Mouse (Mus musculus) yolk sac, embryonic 10.5 days (tissue): ENCODE results near the gene E130208F15Rik.

Experiments
- DNase-seq: peaks from one replicate; pipeline ENCODE4 v3.0.0-alpha.2; 2017; ENCODE audit warnings: low spot score

The E130208F15Rik gene

GRCm38 (mm10) chr7:30334563-30334962 lies 13.0 kb downstream of the E130208F15Rik start:
- DNase-seq, result no peak

- DNase-seq, result no peak
These were observed 14.1 kb downstream of the E130208F15Rik start for GRCm38 (mm10) chr7:30335688-30336087.

- DNase-seq, result peak; percentile 66
These were observed 14.8 kb downstream of the E130208F15Rik start for GRCm38 (mm10) chr7:30336384-30336783.

DNA sequence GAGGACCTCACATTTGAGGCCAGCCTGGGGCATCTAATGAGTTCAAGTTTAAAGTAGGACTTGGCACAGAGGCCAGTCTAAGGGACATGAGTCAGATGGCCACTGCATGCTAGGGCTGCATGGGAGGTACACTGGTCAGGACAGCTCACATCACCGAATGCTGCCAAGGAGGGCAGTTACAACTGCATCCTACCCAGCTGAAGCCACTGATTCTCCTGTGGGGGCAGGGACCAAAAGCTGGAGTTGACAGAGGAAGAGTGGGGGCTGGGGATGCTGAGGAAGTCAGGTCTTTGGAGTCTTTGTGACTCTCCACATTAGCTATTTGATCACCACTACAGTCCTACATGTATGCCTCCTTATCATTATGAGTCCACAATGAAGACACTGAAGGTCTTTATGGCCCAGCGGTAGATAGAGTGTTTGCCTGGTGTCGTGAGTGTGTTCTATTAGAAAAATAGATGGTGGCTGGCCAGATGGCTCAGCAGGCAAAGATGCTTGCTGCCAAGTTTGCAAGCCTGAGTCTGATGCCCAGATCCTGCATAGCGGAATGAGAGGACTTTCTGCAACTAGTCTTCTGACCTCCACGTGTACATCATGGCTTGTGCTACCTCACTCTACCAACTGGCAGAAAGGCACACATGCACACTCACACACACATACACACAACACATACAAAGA lies 18.0 kb downstream of the E130208F15Rik start:
- DNase-seq, result no peak

DNA sequence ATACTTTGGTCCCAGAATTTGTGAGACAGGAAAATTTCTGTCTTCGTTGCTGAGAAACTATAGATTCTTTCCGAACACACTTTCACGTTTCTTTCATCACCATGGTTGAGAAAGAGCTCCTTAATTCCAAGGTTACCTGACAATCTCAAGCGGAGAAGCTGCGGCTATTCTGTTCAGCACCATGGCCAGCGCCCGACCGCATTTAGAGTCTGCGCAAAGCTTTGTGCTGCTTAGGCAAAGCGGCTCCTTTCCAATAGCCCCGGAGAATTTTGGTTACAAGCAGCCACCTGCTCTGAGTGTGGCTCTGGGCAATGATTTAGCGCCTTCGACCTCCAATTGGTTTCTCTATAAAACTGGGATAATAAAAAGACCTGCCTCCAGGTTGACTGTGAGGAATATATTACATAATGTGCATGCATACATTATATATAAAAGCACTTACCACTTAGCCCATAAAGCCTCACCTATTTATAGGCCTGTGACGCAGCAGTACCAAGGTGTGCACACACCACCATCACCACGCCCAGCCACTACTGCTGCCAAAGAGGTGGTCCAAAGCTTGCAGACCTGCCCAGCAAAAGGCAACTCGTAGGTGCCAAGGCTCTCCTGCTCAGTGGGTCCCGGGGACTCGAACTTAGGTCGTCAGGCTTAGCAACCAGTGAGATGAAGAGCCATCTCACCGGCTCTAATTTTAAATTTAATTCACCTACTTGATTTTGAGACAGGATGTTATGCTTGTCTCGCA lies 25.3 kb downstream of the E130208F15Rik start:
- DNase-seq, result peak; percentile 35

- peak; percentile 23 for DNase-seq
These were observed 26.3 kb downstream of the E130208F15Rik start for GRCm38 (mm10) chr7:30347828-30348227.

GRCm38 (mm10) chr7:30353279-30353822 lies 31.8 kb downstream of the E130208F15Rik start:
- peak; percentile 11 for DNase-seq

DNA sequence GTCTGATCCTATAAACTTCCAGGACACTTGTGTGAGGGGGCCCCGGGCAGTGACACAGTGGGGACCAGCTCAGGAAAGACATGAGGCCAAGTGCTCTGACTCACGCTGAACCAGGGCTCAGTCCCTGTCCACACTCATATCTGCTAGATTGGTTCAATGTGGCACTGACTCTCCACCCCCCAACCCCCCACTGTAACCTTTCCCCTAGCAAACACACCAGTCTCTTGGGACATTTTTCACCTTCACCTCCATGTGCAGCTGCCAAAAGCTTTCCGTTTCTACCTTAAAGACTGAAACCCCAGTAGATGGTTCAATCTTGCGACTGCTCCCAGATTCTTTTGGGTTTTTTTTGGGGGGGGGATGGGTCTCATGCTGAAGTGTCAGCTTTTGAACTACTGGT lies 32.5 kb downstream of the E130208F15Rik start:
- no peak for DNase-seq

GRCm38 (mm10) chr7:30358378-30359186 lies 37.0 kb downstream of the E130208F15Rik start:
- peak; percentile 65 for DNase-seq

DNA sequence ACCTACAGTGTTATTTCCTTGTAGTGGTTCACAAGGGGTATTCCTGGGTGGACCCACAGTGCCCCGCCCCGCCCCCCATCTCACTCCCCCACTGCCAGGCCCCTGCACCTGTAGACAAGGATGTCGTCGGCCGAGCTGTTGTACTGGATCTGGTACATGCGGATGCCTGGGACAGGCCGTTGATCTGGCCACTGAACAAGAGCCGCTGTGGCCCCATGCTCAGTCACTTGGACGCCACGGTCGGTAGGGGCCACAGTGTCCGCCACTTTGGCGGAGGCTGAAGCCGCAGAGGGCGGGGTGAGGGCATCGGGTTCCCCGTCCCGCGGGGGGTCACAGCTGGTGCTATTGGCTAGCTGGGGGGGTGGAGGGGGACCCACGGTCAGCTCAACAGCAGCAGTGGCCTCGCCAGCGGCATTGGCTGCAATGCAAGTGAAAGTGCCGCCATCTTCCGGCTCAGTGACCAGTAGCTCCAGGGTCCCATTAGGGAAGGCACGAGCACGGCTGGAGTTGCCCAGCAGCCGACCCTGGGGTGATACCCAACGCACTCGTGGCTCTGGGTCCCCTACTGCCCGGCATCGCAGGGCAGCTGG lies 37.8 kb downstream of the E130208F15Rik start:
- DNase-seq, result peak; percentile 19

- no peak for DNase-seq
These were observed 38.5 kb downstream of the E130208F15Rik start for GRCm38 (mm10) chr7:30360028-30360427.

DNA sequence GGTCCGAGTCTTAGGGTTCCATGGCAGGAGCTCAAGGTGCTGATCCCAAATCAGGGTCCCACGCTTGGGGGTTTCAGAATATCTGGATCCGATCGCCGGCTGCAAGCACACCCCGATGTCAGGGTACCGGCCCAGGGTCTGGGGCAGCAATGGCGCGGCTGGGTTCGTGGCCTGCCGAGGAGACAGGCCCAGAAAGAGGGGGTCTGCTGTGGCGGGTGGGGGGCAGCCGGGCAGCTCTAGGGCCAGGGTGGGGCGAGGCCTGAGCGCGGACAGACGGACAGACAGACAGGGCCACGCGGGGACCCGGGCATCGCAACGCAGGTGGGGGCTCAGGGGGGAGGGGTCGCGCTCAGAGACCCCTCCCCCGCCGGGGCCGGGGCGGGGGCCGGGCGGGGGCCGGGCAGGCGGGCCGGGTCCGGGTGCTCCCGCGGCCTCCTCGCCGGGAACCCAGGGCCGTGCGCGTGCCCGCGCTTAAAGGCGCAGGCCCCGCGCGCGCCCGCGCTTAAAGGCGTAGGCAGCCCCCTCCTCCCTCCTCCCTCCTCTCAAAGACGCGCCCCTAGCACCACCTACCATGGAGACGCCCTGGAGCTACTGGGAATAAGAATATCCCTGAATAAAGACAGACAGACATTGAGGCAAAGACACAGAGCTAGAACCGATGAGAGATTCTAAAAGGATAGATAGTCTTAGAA lies 41.3 kb downstream of the E130208F15Rik start, which contains the start of gene Lrfn3:
TSS of gene Lrfn3 (minus strand) at position 121 of the 692 bp plus-strand sequence.
- DNase-seq, result peak; percentile 61

DNA sequence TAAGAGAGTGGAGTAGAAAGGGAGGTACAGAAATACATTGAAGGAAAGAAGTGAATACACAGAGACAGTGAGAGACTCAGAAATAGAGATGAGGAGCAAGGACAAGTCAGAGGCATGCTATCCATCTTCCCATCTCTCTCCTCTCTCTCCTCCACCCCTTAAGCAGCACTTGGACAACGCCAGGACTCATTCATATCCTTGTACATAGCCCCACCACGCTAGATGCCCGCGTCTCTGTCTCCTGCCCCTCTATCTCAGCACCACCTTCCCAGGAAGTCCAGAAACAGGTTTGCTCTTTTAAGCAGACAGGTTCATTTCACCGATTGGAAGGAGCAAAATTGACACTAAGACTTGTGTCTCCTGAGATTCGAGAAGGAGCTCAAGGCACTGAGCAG lies 41.8 kb downstream of the E130208F15Rik start:
- no peak for DNase-seq

- DNase-seq, result no peak
These were observed 45.9 kb downstream of the E130208F15Rik start for GRCm38 (mm10) chr7:30367466-30367865.
